Mouse (Mus musculus) heart, adult 2 months (tissue): ENCODE measurements around the gene Ifi214. TPM values are rescaled to one million over a fixed set of nuclear protein-coding genes. Genes with fewer than 3 reads are reported as not detected.
A peak's percentile ranks its signal among the peaks of the same experiment; 100 is the strongest.
"Not testable (repeated sequence)": the region's sequence is repeated elsewhere in the genome, so short reads cannot be mapped to it uniquely, and the experiment has no call there.

Source experiments
- DNase-seq, 2 experiments: peaks; one replicate each; pipeline ENCODE4 v3.0.0; 2021
- H3K27ac ChIP-seq: fragments of 200-600 bp; 2 replicates; pipeline ENCODE4 v1.8.1; 2022
- H3K27me3 ChIP-seq: fragments of 200-500 bp; 2 replicates; pipeline ENCODE4 v1.6.1; 2012; ENCODE audit warnings: mild to moderate bottlenecking, low read length, inconsistent platforms, mixed read lengths; ENCODE audit not compliant: control insufficient read depth, insufficient read depth
- H3K36me3 ChIP-seq: fragments of 200-500 bp; 2 replicates; pipeline ENCODE4 v1.6.1; 2012; ENCODE audit warnings: low read length, inconsistent platforms; ENCODE audit not compliant: control insufficient read depth, insufficient read depth
- H3K4me1 ChIP-seq: fragments of 200-500 bp; 2 replicates; pipeline ENCODE4 v1.6.1; 2011; ENCODE audit warnings: low read length; ENCODE audit not compliant: control insufficient read depth, insufficient read depth
- H3K4me3 ChIP-seq: fragments of 200-600 bp; 2 replicates; pipeline ENCODE4 v1.8.1; 2022
- H3K79me2 ChIP-seq: fragments of 200-500 bp; replicated peaks from 2 replicates; pipeline ENCODE4 v1.6.1; 2012; ENCODE audit warnings: mild to moderate bottlenecking, inconsistent platforms, low read length, moderate library complexity, mixed read lengths; ENCODE audit not compliant: control insufficient read depth, insufficient read depth
- H3K9ac ChIP-seq: fragments of 200-500 bp; 2 replicates; pipeline ENCODE4 v1.6.1; 2012; ENCODE audit warnings: low read depth, mild to moderate bottlenecking, control low read depth, inconsistent platforms, low read length, mixed read lengths
- CTCF ChIP-seq: fragments of 200-600 bp; IDR thresholded peaks from 2 replicates; pipeline ENCODE4 v1.8.1; 2022; ENCODE audit warnings: antibody characterized with exemption, mild to moderate bottlenecking, moderate library complexity
- EP300 ChIP-seq: fragments of 200-500 bp; IDR thresholded peaks from 2 replicates; pipeline ENCODE4 v1.6.1; 2011; ENCODE audit warnings: low read depth, low read length, control low read depth; ENCODE audit not compliant: insufficient read depth
- POLR2A ChIP-seq: fragments of 200-500 bp; IDR thresholded peaks from 2 replicates; pipeline ENCODE4 v1.6.1; 2011; ENCODE audit warnings: mild to moderate bottlenecking, low read depth, low read length, control low read depth; ENCODE audit not compliant: insufficient read depth
- WGBS: fragments of 180-500 bp; shearing (Covaris S2); methylation state at CpG from one replicate; pipeline ENCODE4 v1.1.7; 2018; 5-methylcytosine and 5-hydroxymethylcytosine counted together
- intact Hi-C: fragments of 180-260 bp; cut with DNase I; formaldehyde crosslinking; loops from one replicate; pipeline ENCODE4 v1.15.1; 2025
- long read RNA-seq: library from polyadenylated mRNA; stranded (forward); transcript quantifications from one replicate; pipeline ENCODE4 v2.0.0, GENCODE M21; 2021
- polyA plus RNA-seq: library from polyadenylated mRNA; depleted of rRNA; stranded (reverse); fragments of >200 nt; gene quantifications from 2 replicates; pipeline ENCODE4 v1.2.3, GENCODE M21; 2012; rRNA removed
- total RNA-seq, 2 experiments: library from RNA; stranded (reverse); gene quantifications; 2 replicates each; pipeline ENCODE4 v1.2.3; 2021

Ifi214 gene
- total RNA-seq: under 1 TPM in 1 of 2 experiments, not detected in 1; 0.11 TPM
- 0.16 and 0.18 TPM in 2 replicates for polyA plus RNA-seq
- long read RNA-seq: 0 reads

DNA sequence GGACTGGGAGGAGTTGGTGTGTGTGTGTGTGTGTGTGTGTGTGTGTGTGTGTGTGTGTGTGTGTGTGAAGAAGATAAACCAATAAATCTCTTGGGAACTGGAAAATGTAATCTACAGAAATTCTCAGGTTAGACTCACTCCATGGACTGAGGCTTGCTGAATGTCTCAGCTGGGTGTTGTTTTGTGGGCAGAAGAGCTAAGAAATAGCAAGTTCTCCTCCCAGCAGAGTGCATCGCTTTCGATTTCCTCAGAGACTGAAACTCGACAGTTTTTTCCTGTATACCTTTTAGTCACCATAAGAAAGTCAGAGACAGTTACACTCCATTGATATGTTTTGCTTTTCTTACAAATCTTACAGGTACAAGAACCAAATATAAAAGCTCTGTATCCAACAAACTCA lies at the start of gene Ifi214:
Gene Ifi214 (minus strand): TSS at position 167 of the 400 bp plus-strand sequence.
- DNase-seq, intact Hi-C loops, H3K4me1 ChIP-seq, H3K36me3 ChIP-seq, H3K27me3 ChIP-seq, H3K79me2 ChIP-seq, H3K9ac ChIP-seq, H3K27ac ChIP-seq, H3K4me3 ChIP-seq: not testable (repeated sequence)
- 86% methylated on average over 3 of the region's 3 CpGs for WGBS

- Histone ChIP-seq H3K4me1 (no peaks in the 10 kb centered on the region), H3K36me3 (no peaks in the 10 kb centered on the region), H3K27ac (no peak overlapping the region), H3K79me2 (no peaks in the 10 kb centered on the region), H3K4me3 (no peak overlapping the region), H3K27me3 (no peaks in the 10 kb centered on the region), H3K9ac (no peak overlapping the region)
- intact Hi-C loops: no loop called here
- DNase-seq: no peak
- 90% methylated on average over 26 of the region's 26 CpGs for WGBS
- TF ChIP-seq EP300 (no peak), POLR2A (no peak), CTCF (no peak)
Observed at GRCm38 (mm10) chr1:173579921-173580585, 44.3 kb upstream of the Ifi214 start.

DNA sequence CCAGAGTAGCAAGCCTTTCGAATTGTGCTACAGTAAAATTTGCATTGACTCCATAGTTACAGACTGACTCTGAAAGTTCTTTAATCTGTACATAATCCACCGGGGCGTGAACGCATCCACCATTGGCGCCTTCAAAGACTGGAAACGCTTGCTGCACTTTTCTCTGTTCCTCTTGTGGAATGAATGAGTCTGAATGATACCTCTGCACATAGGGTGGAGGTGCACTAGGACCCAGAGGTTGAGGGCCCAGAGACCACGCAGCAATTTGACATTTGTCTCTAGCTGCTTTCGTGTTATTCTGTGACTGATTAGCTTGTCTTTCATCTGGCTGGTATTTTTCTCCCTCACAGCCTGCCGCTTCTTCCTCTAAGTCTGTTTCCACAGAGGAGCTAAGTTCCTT lies 43.3 kb upstream of the Ifi214 start:
- intact Hi-C loops: no loop called here
- DNase-seq: no peak
- TF ChIP-seq CTCF: no peak
- TF ChIP-seq EP300: no peak
- TF ChIP-seq POLR2A: no peak
- Histone ChIP-seq H3K4me3 (no peak overlapping the region), H3K27me3 (no peaks in the 10 kb centered on the region), H3K36me3 (no peaks in the 10 kb centered on the region), H3K4me1 (no peaks in the 10 kb centered on the region), H3K9ac (no peak overlapping the region), H3K27ac (no peak overlapping the region), H3K79me2 (no peaks in the 10 kb centered on the region)
- 89% methylated on average over 9 of the region's 9 CpGs for WGBS

- DNase-seq: peak in 1 of 2 experiments; percentile 8
- 58% methylated on average over 5 of the region's 5 CpGs for WGBS
- H3K36me3 ChIP-seq, H3K79me2 ChIP-seq, H3K27me3 ChIP-seq, intact Hi-C loops, H3K4me3 ChIP-seq, H3K27ac ChIP-seq, H3K4me1 ChIP-seq, H3K9ac ChIP-seq: not testable (repeated sequence)
Observed at GRCm38 (mm10) chr1:173550491-173551050, 14.8 kb upstream of the Ifi214 start.

DNA sequence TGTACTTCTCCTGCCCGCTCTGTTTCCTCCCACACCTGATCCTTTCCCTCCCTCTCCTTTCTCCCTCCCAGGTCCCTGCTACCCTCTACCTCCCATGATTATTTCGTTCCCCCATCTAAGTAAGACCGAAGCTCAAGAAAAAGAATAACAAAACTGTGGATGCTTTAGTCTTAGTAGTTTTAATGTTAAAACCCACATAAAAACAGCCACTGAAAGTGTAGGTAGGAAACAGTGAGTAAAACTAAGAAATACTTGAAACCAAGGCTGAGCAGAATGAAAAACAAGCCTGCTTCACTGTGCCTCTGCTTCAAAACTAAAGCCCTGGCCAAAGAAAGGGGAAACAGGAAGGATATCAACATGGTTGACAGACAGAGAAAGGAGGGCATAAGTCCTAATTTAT lies 13.0 kb upstream of the Ifi214 start:
- H3K27ac ChIP-seq, intact Hi-C loops, H3K79me2 ChIP-seq, H3K9ac ChIP-seq, H3K27me3 ChIP-seq, H3K36me3 ChIP-seq, DNase-seq, H3K4me3 ChIP-seq, H3K4me1 ChIP-seq: not testable (repeated sequence)
- 72% methylated on average over 3 of the region's 3 CpGs for WGBS

DNA sequence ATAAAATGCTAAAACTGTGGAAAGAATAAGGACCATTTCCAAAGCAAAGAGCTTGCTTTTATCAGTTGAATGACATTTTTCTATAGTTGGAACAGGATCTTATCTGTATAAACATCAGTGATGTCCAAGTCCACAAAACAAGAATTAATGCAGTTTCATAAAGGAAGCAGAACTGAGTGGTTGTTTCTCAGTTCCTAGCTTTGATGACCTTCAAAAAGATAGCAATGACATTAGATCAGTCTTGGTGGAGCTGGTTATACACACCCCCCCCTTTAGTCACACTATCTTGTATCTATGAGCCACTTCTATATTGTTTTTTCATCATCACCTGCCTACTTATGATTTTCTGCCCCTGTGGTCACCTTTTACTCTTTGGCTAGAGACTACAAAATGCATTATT lies 14.3 kb downstream of the Ifi214 start:
- Histone ChIP-seq H3K36me3 (no peaks in the 10 kb centered on the region), H3K27me3 (no peaks in the 10 kb centered on the region), H3K4me3 (no peak overlapping the region), H3K4me1 (no peaks in the 10 kb centered on the region), H3K79me2 (no peaks in the 10 kb centered on the region), H3K9ac (no peak overlapping the region), H3K27ac (no peak overlapping the region)
- no peak for DNase-seq
- intact Hi-C loops: no loop called here
- TF ChIP-seq EP300: no peak

DNA sequence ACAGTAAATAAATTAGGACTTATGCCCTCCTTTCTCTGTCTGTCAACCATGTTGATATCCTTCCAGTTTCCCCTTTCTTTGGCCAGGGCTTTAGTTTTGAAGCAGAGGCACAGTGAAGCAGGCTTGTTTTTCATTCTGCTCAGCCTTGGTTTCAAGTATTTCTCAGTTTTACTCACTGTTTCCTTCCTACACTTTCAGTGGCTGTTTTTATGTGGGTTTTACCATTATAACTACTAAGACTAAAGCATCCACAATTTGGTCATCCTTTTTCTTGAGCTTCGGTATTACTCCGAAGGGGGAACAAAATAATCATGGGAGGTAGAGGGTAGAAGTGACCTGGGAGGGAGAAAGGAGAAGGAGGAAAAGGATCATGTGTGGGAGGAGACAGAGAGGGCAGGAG lies 25.2 kb downstream of the Ifi214 start:
- WGBS: 93% methylated on average over 2 of the region's 2 CpGs
- DNase-seq, H3K9ac ChIP-seq, H3K4me3 ChIP-seq, H3K36me3 ChIP-seq, H3K27me3 ChIP-seq, H3K4me1 ChIP-seq, H3K27ac ChIP-seq, H3K79me2 ChIP-seq, intact Hi-C loops: not testable (repeated sequence)

GRCm38 (mm10) chr1:173491483-173491882 lies 44.3 kb downstream of the Ifi214 start:
- DNase-seq, intact Hi-C loops, H3K4me3 ChIP-seq, H3K27me3 ChIP-seq, H3K4me1 ChIP-seq, H3K27ac ChIP-seq, H3K36me3 ChIP-seq, H3K9ac ChIP-seq, H3K79me2 ChIP-seq: not testable (repeated sequence)

GRCm38 (mm10) chr1:173490812-173491480 lies 44.8 kb downstream of the Ifi214 start, which contains the start of gene Ifi206:
TSS of gene Ifi206 (minus strand) at chr1:173491041.
- intact Hi-C loops, H3K27ac ChIP-seq, H3K36me3 ChIP-seq, H3K4me1 ChIP-seq, DNase-seq, H3K27me3 ChIP-seq, H3K4me3 ChIP-seq, H3K9ac ChIP-seq, H3K79me2 ChIP-seq: not testable (repeated sequence)
- 58% methylated on average over 3 of the region's 3 CpGs for WGBS
